Mouse (Mus musculus): Measurements from ENCODE around the gene Smu1.

DNA sequence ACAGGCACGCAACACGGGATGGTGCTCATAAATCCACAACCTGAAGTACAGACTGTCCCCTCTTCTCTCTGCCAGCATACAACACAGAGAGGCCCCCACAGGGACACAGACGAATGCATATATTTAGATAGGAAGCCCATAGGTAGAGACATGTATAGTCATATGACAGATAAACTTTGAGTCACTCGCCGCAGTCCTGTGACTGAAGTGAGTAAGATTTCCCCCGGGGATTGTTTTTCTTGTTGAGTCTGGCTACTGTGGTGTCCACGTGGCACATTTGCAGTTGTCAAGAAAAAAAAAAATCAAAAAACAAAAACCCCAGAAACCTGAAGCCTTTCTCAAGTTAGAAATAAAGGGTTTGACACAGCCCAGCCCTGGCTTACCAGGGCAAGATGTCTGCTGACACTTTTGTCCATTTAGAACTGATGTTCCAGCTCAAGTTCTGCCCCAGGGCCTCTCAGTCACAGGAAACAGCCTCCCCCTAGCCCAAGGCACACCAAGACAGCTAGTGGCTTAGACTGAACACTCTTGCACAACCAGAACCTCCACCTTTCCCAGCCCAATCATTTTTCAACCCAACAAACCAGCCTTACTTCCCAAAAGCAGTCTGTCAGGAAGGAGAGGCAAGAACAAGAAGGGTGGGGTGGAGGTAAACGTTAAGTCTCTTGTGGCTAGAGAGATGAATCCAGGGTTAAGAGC is 24.2 kb upstream of the Smu1 start:
- TF ChIP-seq POLR2A (IDR thresholded peaks at IDR 0.05; ENCODE audit: low read depth, low read length) (peak; percentile 35; the same call in 1 of the 2 replicates), MXI1 (IDR thresholded peaks at IDR 0.05; ENCODE audit: low read depth, low read length) (peak; percentile 95), CTCF (conservative IDR thresholded peaks at IDR 0.05 in 1 of 2, IDR thresholded peaks at IDR 0.05 in 1 of 2; ENCODE audit: low read depth in 2 of 2, low read length in 2 of 2) (no peak), ETS1 (conservative IDR thresholded peaks at IDR 0.05; ENCODE audit: low read depth, low read length) (peak; percentile 97), MAX (IDR thresholded peaks at IDR 0.05; ENCODE audit: low read length) (peak; percentile 97), SMC3 (IDR thresholded peaks at IDR 0.05; ENCODE audit: low read depth, low read length) (peak; percentile 2; the same call in 1 of the 2 replicates)
